Mouse (Mus musculus) kidney, adult 11 months (tissue): ENCODE measurements around the gene Fam98b.

Experiments
- DNase-seq: peaks from one replicate; pipeline ENCODE4 v3.0.0; 2022

The Fam98b gene

GRCm38 (mm10) chr2:117303391-117304350 lies 54.1 kb downstream of the Fam98b start:
- DNase-seq, result no peak

GRCm38 (mm10) chr2:117304941-117305340 lies 55.4 kb downstream of the Fam98b start:
- DNase-seq, result no peak

GRCm38 (mm10) chr2:117307959-117308358 lies 58.4 kb downstream of the Fam98b start:
- DNase-seq, result no peak

GRCm38 (mm10) chr2:117309046-117309445 lies 59.5 kb downstream of the Fam98b start:
- DNase-seq, result no peak

- no peak for DNase-seq
These were observed 61.8 kb downstream of the Fam98b start for GRCm38 (mm10) chr2:117311349-117311748.

- DNase-seq, result no peak
These were observed 62.5 kb downstream of the Fam98b start for GRCm38 (mm10) chr2:117312030-117312429.

- DNase-seq, result no peak
These were observed 62.9 kb downstream of the Fam98b start for GRCm38 (mm10) chr2:117312441-117312895.

GRCm38 (mm10) chr2:117313586-117314235 lies 64.2 kb downstream of the Fam98b start:
- DNase-seq, result no peak

GRCm38 (mm10) chr2:117318991-117319390 lies 69.5 kb downstream of the Fam98b start:
- no peak for DNase-seq
